Mouse (Mus musculus) forebrain, embryonic 16.5 days (tissue): ENCODE data around the gene Loxl1. TPM values are rescaled to one million over a fixed set of nuclear protein-coding genes. Genes with fewer than 3 reads are reported as not detected.

ENCODE experiments used
- ATAC-seq: fragments of 200-750 bp; cut with Nextera tagmentation; 2 replicates; pipeline ENCODE4 v1.8.0; 2017; ENCODE audit warnings: mild to moderate bottlenecking, moderate library complexity
- H3K27ac ChIP-seq: fragments of 300-500 bp; sonication (generic); 2 replicates; pipeline ENCODE4 v1.5.1; 2014; ENCODE audit warnings: low read length, control low read depth
- H3K27me3 ChIP-seq: fragments of 300-500 bp; sonication (generic); replicated peaks from 2 replicates; pipeline ENCODE4 v1.6.1; 2014; ENCODE audit warnings: low read length; ENCODE audit not compliant: control insufficient read depth, insufficient read depth
- H3K36me3 ChIP-seq: fragments of 300-500 bp; sonication (generic); 2 replicates; pipeline ENCODE4 v1.6.1; 2014; ENCODE audit not compliant: control insufficient read depth, insufficient read depth
- H3K4me1 ChIP-seq: fragments of 300-500 bp; sonication (generic); replicated peaks from 2 replicates; pipeline ENCODE4 v1.6.1; 2014; ENCODE audit warnings: low read length; ENCODE audit not compliant: control insufficient read depth, insufficient read depth
- H3K4me2 ChIP-seq: fragments of 300-500 bp; sonication (generic); 2 replicates; pipeline ENCODE4 v1.6.1; 2014; ENCODE audit warnings: mild to moderate bottlenecking, low read length, control low read depth
- H3K4me3 ChIP-seq: fragments of 300-500 bp; sonication (generic); replicated peaks from 2 replicates; pipeline ENCODE4 v1.5.1; 2014; ENCODE audit warnings: mild to moderate bottlenecking, low read length, control low read depth
- H3K9ac ChIP-seq: fragments of 300-500 bp; sonication (generic); replicated peaks from 2 replicates; pipeline ENCODE4 v1.6.1; 2014; ENCODE audit warnings: low read depth, low read length, control low read depth
- H3K9me3 ChIP-seq: fragments of 300-500 bp; sonication (generic); 2 replicates; pipeline ENCODE4 v1.6.1; 2016; ENCODE audit warnings: low read length; ENCODE audit not compliant: control insufficient read depth
- WGBS: fragments of 180-500 bp; shearing (Covaris S2); extraction: QIAGEN DNeasy Blood & Tissue Kit; methylation state at CpG from one replicate; pipeline ENCODE4 v1.1.7; 2014; 5-methylcytosine and 5-hydroxymethylcytosine counted together
- polyA plus RNA-seq: library from polyadenylated mRNA; unstranded; fragments of >200 nt; fragmentation: Nextera tagmentation; extraction: Ambion mirVana; gene quantifications from 2 replicates; pipeline ENCODE4 v1.2.1, GENCODE M21; 2015

Loxl1 gene
- 11.5 and 14.7 TPM in 2 replicates for polyA plus RNA-seq

DNA sequence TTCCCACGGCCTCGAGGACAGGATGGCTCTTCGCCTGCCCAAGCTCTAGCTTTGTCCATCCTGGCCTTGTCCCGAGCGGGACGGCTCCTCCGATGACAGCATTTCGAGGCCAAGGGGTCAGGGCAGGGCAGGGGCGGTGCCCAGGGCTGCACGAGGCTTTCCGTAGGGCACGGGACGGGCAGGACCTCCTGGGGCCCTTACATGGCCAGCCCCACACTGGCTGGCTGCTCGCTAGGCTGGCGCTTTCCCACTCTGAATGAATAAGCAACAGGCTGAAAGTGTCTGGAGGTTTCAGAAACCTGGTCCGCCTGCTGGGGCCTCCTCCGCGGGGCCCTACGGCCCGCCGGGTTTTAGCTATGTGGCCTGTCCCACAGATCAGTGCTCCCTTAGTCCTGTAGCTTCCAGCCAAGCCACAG lies at the start of gene Loxl1:
TSS of gene Loxl1 (minus strand) at position 243 of the 416 bp plus-strand sequence.
- H3K4me1 ChIP-seq: peaks cover 58% of the 10 kb centered on the region

DNA sequence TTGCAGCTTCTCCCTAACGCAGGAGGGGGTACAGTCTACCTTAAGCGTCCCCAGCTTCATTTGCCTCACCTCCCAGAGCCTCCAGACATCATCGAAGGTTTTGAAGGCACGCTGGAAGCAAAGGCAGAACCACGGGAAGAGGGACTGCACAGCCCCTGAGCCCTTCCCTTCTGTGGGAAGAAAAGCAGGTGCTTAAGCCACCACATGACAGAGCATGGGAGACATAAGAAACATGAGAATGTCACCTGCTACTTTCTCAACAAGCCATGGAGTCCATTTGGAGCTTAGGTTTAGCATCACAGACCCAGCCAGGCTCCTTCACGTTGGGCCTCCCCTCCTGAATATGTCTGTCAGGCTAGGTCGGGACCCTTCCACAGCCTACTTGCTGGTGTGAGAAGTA lies 49.0 kb upstream of the Loxl1 start:
- Histone ChIP-seq H3K4me1 (no peaks in the 10 kb centered on the region; the same call in 1 of the 2 replicates), H3K4me3 (no peak overlapping the region), H3K9ac (no peak overlapping the region), H3K9me3 (no peaks in the 10 kb centered on the region), H3K27ac (no peak overlapping the region), H3K4me2 (no peak overlapping the region), H3K36me3 (no peaks in the 10 kb centered on the region), H3K27me3 (no peaks in the 10 kb centered on the region)
- no peak for ATAC-seq
- WGBS: 81% methylated on average over 7 of the region's 7 CpGs

More for the DNA sequence above, at the start of gene Loxl1:
- H3K27ac ChIP-seq: peak within 1 kb of the TSS; percentile 65
- H3K4me3 ChIP-seq: peak within 1 kb of the TSS; percentile 46
- peak within 1 kb of the TSS; percentile 50 for H3K4me2 ChIP-seq
- H3K36me3 ChIP-seq: no peaks in the 10 kb centered on the region
- H3K9ac ChIP-seq: peak within 1 kb of the TSS; percentile 61
- H3K9me3 ChIP-seq: no peaks in the 10 kb centered on the region
- H3K27me3 ChIP-seq: peaks cover 8% of the 10 kb centered on the region; the same call in 1 of the 2 replicates
- WGBS: 1% methylated on average over 21 of the region's 21 CpGs
- ATAC-seq: peak; percentile 47

DNA sequence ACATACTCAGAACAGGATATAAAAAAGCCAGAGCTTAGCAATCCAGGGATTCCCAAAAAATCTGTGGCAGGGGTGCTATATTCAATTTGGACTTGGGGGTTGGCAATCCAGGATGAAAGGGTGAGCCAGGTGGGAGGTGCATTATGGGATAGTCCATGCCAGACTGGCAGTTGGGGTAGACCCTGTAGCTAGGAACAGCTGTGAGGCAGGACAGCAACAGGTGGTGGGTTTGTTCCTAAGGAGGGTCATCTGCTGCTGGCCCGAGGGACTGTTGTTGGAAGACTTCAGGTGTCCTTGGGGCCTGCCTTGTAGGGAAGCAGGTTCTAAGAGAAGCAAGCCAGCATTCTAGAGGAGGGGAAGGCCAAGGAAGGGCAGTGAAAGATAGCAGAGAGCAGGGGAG lies 48.4 kb upstream of the Loxl1 start:
- Histone ChIP-seq H3K9me3 (no peaks in the 10 kb centered on the region), H3K4me2 (no peak overlapping the region), H3K9ac (no peak overlapping the region), H3K27ac (no peak overlapping the region), H3K27me3 (no peaks in the 10 kb centered on the region), H3K4me3 (no peak overlapping the region), H3K4me1 (no peaks in the 10 kb centered on the region; the same call in 1 of the 2 replicates), H3K36me3 (no peaks in the 10 kb centered on the region)
- ATAC-seq: no peak
- WGBS: 96% methylated on average over 1 of the region's 1 CpGs

DNA sequence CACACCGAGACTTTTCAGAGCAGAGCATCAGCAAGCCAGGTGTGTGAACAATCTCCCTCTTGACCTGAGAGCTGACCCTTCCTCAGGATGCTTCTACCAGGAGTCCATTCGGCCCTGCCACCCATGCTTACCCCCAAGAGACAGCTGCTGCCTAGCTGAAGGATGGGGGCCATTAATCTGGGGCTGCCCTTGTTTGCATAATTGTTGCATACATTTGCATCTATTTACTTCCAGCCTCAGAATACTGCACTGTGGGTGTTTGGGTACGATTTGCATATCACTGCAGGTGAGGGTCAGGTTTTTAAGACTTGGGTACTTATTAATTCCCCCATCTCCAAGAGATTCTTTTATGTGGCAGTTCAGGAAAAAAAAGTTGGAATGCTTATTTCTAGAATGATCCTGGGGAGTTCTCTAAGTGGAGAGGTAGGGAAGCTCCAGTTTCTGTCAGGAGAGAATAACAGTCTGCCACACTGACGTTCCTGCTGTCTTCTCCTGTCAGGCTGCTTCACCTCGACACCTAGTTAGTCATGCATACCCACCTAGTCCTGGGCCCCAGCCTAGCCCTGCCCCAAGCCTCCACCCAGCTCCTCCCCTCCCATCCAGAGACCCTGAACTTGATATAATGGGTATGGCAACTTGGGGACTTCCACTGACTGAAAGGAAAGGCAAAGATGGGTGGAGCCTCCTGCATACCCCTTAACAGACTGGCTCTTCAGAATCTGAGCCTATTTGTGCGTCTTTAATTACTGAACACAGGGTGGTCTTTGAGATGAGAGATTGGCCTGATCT lies 42.5 kb upstream of the Loxl1 start:
- ATAC-seq: peak; percentile 92
- H3K27me3 ChIP-seq: no peaks in the 10 kb centered on the region
- no peak overlapping the region for H3K4me3 ChIP-seq
- no peak overlapping the region for H3K4me2 ChIP-seq
- H3K36me3 ChIP-seq: no peaks in the 10 kb centered on the region
- no peak overlapping the region for H3K9ac ChIP-seq
- H3K4me1 ChIP-seq: peaks cover 18% of the 10 kb centered on the region
- 7% methylated on average over 6 of the region's 6 CpGs for WGBS
- no peaks in the 10 kb centered on the region for H3K9me3 ChIP-seq
- peak overlapping the region; percentile 52; the same call in 1 of the 2 replicates for H3K27ac ChIP-seq

- no peaks in the 10 kb centered on the region for H3K36me3 ChIP-seq
- no peak overlapping the region for H3K4me2 ChIP-seq
- H3K27ac ChIP-seq: no peak overlapping the region
- peaks cover 18% of the 10 kb centered on the region for H3K4me1 ChIP-seq
- 81% methylated on average over 6 of the region's 6 CpGs for WGBS
- no peaks in the 10 kb centered on the region for H3K27me3 ChIP-seq
- H3K9ac ChIP-seq: no peak overlapping the region
- no peak overlapping the region for H3K4me3 ChIP-seq
- no peak for ATAC-seq
- no peaks in the 10 kb centered on the region for H3K9me3 ChIP-seq
Measured at GRCm38 (mm10) chr9:58354701-58355100, 41.7 kb upstream of the Loxl1 start.

DNA sequence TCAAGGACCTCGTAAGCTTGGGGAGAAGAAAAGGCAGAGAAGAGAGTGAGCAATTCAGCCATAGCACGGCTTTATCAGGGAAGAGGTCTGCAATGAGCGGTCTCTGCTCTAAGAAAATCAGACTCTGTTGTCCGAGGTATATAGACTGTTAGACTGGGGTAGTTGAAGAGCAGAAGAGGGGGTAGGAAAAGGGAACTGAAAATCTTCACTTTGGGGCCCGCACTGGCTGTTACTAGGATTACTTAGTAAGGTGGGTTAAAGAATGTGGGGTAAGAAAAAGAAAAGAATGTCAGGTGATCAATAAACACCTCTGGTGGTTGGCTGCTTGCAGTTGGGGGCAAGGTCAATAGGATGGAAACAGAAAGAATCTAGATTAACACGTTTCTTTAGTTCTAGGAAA lies 40.2 kb upstream of the Loxl1 start:
- Histone ChIP-seq H3K36me3 (no peaks in the 10 kb centered on the region), H3K9me3 (no peaks in the 10 kb centered on the region), H3K4me2 (no peak overlapping the region), H3K27me3 (no peaks in the 10 kb centered on the region), H3K4me1 (peaks cover 18% of the 10 kb centered on the region), H3K4me3 (no peak overlapping the region), H3K27ac (no peak overlapping the region), H3K9ac (no peak overlapping the region)
- 88% methylated on average over 6 of the region's 6 CpGs for WGBS
- no peak for ATAC-seq

GRCm38 (mm10) chr9:58347795-58348194 lies 34.8 kb upstream of the Loxl1 start:
- ATAC-seq: no peak
- Histone ChIP-seq H3K4me2 (no peak overlapping the region), H3K27me3 (no peaks in the 10 kb centered on the region), H3K4me3 (no peak overlapping the region), H3K9me3 (no peaks in the 10 kb centered on the region), H3K27ac (no peak overlapping the region), H3K4me1 (0 out of 2 replicates have a peak, but pooled peaks cover 2% of the 10 kb centered on the region), H3K36me3 (no peaks in the 10 kb centered on the region), H3K9ac (no peak overlapping the region)
- 82% methylated on average over 6 of the region's 6 CpGs for WGBS

GRCm38 (mm10) chr9:58346498-58346897 lies 33.5 kb upstream of the Loxl1 start:
- 0 out of 2 replicates have a peak, but pooled peaks cover 2% of the 10 kb centered on the region for H3K4me1 ChIP-seq
- no peak overlapping the region for H3K27ac ChIP-seq
- no peak overlapping the region for H3K4me2 ChIP-seq
- H3K9me3 ChIP-seq: no peaks in the 10 kb centered on the region
- H3K9ac ChIP-seq: no peak overlapping the region
- H3K27me3 ChIP-seq: no peaks in the 10 kb centered on the region
- H3K36me3 ChIP-seq: no peaks in the 10 kb centered on the region
- H3K4me3 ChIP-seq: no peak overlapping the region
- ATAC-seq: no peak
- 47% methylated on average over 10 of the region's 10 CpGs for WGBS

GRCm38 (mm10) chr9:58345963-58346362 lies 33.0 kb upstream of the Loxl1 start:
- no peak for ATAC-seq
- Histone ChIP-seq H3K27ac (no peak overlapping the region), H3K4me3 (no peak overlapping the region), H3K9me3 (no peaks in the 10 kb centered on the region), H3K9ac (no peak overlapping the region), H3K36me3 (no peaks in the 10 kb centered on the region), H3K4me2 (no peak overlapping the region), H3K27me3 (no peaks in the 10 kb centered on the region), H3K4me1 (0 out of 2 replicates have a peak, but pooled peaks cover 2% of the 10 kb centered on the region)
- 79% methylated on average over 7 of the region's 7 CpGs for WGBS
